Mouse (Mus musculus): Measurements from ENCODE around the gene Hnrnpa0. TPM values are rescaled to one million over a fixed set of nuclear protein-coding genes. Genes with fewer than 3 reads are reported as not detected.
"Not testable (repeated sequence)": the region's sequence is repeated elsewhere in the genome, so short reads cannot be mapped to it uniquely, and the experiment has no call there.

Hnrnpa0 gene
- polyA plus RNA-seq, 1 experiment from 2014 or later: 21.7 TPM

DNA sequence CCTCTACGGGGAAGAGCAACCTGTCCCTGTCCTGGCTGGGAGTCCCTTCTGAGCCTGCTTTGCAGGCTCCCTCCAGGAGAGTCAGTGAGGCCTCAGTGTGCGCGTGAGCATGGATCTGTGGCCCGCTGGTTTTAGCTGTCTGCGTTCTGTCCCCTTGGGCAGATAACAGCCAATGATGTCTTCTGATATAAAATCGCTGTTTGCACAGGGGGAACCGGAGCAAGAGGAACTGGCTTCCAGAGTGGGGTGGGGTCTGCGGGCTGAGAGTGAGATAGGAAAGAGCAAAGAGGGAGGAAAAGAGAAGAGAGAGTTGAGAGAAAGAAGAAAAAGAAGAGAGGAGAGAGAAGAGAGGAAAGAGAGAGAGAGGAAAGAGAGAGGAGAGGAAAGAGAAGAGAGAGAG, 28.7 kb upstream of the Hnrnpa0 start:
- Histone ChIP-seq H3K27me3 (ENCODE audit: control insufficient read depth, insufficient read depth, low read length) (no peaks in the 10 kb centered on the region), H3K4me2 (ENCODE audit: low read depth, low read length) (peak overlapping the region; percentile 88), H3K4me1 (ENCODE audit: control insufficient read depth, insufficient read depth, low read length) (peaks cover 5% of the 10 kb centered on the region; the same call in 1 of the 2 replicates), H3K27ac (ENCODE audit: low read length) (no peak overlapping the region), H3K4me3 (replicated peaks; ENCODE audit: low read length) (peak overlapping the region; percentile 87), H3K9me3 (replicated peaks; ENCODE audit: control insufficient read depth, low read length) (0 out of 2 replicates have a peak, but pooled peaks cover 2% of the 10 kb centered on the region), H3K36me3 (ENCODE audit: control insufficient read depth, insufficient read depth, low read length) (peaks cover 14% of the 10 kb centered on the region; the same call in 1 of the 2 replicates), H3K9ac (ENCODE audit: low read length) (peak overlapping the region; percentile 84)
- 22% methylated on average over 8 of the region's 8 CpGs for WGBS
- no peak for ATAC-seq (ENCODE audit: insufficient read depth, low FRiP score)

DNA sequence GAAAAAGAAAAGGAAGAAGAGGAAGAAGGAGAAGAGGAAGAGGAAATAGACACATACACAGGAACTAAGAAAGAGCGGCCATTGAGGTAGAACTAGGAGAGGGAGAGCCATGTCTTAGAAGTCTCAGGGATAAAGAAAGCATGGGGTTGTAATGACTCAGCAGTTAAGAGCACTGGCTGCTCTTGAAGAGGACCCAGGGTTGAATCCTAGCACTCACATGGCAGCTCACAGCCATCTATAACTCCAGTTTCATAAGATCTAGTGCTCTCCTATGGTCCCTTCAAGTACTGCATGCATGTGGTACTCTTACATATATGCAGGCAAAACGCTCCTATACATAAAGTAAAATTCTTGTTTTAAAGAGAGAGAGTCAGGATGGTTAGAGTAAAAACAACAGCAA, 27.7 kb upstream of the Hnrnpa0 start:
- H3K9me3 ChIP-seq (replicated peaks; ENCODE audit: control insufficient read depth, low read length): no peaks in the 10 kb centered on the region
- no peaks in the 10 kb centered on the region for H3K27me3 ChIP-seq (ENCODE audit: control insufficient read depth, insufficient read depth, low read length)
- no peak overlapping the region for H3K4me3 ChIP-seq (replicated peaks; ENCODE audit: low read length)
- H3K9ac ChIP-seq (ENCODE audit: low read length): no peak overlapping the region
- 81% methylated on average over 2 of the region's 2 CpGs for WGBS
- H3K4me2 ChIP-seq (ENCODE audit: low read depth, low read length): no peak overlapping the region
- peaks cover 5% of the 10 kb centered on the region; the same call in 1 of the 2 replicates for H3K4me1 ChIP-seq (ENCODE audit: control insufficient read depth, insufficient read depth, low read length)
- peaks cover 9% of the 10 kb centered on the region; the same call in 1 of the 2 replicates for H3K36me3 ChIP-seq (ENCODE audit: control insufficient read depth, insufficient read depth, low read length)
- H3K27ac ChIP-seq (ENCODE audit: low read length): no peak overlapping the region
- no peak for ATAC-seq (ENCODE audit: insufficient read depth, low FRiP score)

DNA sequence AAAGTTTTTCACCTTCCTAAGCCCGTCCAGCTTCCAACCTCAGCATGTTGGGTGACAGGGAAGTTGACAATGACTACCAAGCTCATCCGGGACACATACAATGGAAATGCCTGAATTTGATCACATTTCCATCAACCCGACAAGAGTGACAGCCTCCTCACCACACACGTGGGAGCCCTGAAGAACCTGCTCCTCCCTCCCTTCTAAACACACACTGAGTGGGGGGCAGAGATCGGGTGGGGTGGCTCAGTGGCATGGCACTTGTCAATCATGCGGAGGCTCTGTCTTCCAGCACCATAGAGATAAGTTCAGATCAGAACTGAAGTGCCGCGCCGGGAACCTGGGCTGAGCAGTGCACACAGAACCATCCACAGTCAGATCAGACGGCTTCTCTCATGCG, 22.1 kb upstream of the Hnrnpa0 start:
- no peaks in the 10 kb centered on the region for H3K27me3 ChIP-seq (ENCODE audit: control insufficient read depth, insufficient read depth, low read length)
- WGBS: 77% methylated on average over 11 of the region's 11 CpGs

DNA sequence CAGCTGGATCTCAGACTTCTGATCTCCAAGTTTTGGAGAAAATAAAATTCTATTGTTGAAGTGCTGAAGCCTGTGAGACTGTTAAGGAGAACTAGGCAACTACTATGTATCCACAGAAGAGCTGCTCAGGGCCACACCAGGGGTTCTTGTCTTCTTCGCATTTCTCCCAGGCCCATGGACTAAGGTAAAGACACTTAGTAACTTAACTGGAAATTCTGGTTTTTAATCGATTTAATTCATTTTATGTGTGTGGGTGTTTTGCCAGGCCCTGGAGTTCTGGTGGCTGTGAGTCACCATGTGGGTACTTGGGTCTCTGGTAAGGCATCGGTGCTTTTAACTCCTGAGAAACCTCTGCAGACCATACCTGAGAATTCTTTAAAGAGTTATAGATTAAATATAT, 21.3 kb upstream of the Hnrnpa0 start:
- H3K9me3 ChIP-seq (replicated peaks; ENCODE audit: control insufficient read depth, low read length): no peaks in the 10 kb centered on the region
- H3K4me2 ChIP-seq (ENCODE audit: low read depth, low read length): no peak overlapping the region
- no peaks in the 10 kb centered on the region for H3K27me3 ChIP-seq (ENCODE audit: control insufficient read depth, insufficient read depth, low read length)
- H3K4me3 ChIP-seq (replicated peaks; ENCODE audit: low read length): no peak overlapping the region
- no peak overlapping the region for H3K27ac ChIP-seq (ENCODE audit: low read length)
- H3K4me1 ChIP-seq (ENCODE audit: control insufficient read depth, insufficient read depth, low read length): no peaks in the 10 kb centered on the region; the same call in 1 of the 2 replicates
- H3K9ac ChIP-seq (ENCODE audit: low read length): no peak overlapping the region
- no peaks in the 10 kb centered on the region for H3K36me3 ChIP-seq (ENCODE audit: control insufficient read depth, insufficient read depth, low read length)
- no peak for ATAC-seq (ENCODE audit: insufficient read depth, low FRiP score)
- 72% methylated on average over 3 of the region's 3 CpGs for WGBS

More for the DNA sequence above, 22.1 kb upstream of the Hnrnpa0 start:
- Histone ChIP-seq H3K27ac (ENCODE audit: low read length) (no peak overlapping the region), H3K4me1 (ENCODE audit: control insufficient read depth, insufficient read depth, low read length) (no peaks in the 10 kb centered on the region; the same call in 1 of the 2 replicates), H3K36me3 (ENCODE audit: control insufficient read depth, insufficient read depth, low read length) (no peaks in the 10 kb centered on the region), H3K4me2 (ENCODE audit: low read depth, low read length) (no peak overlapping the region), H3K4me3 (replicated peaks; ENCODE audit: low read length) (no peak overlapping the region), H3K9ac (ENCODE audit: low read length) (no peak overlapping the region), H3K9me3 (replicated peaks; ENCODE audit: control insufficient read depth, low read length) (no peaks in the 10 kb centered on the region)
- no peak for ATAC-seq (ENCODE audit: insufficient read depth, low FRiP score)

DNA sequence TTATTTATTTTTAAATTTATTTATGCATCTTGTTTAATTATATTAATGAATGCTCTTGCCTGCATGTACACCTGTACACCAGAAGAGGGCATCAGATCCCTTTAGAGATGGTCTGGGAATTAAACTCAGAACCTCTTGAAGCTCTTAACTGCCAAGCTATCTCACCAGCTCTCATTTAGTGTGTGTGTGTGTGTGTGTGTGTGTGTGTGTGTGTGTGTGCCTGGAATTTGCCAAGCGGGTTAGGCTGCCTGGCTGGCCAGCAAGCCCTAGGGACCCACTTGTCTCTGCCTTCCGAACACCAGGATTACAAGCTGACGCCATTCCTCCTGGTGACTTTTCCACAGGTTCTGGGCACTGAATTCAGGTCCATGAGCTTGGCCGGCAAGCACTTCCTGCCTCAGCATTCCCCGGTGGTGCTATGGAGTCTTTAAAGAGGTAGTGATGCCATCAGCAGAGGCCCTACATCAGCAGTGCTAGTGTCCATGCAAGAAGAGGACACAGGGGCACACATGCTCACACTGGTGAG, 20.7 kb upstream of the Hnrnpa0 start:
- Histone ChIP-seq H3K9ac (ENCODE audit: low read length) (no peak overlapping the region; the same call in 1 of the 2 replicates), H3K4me1 (ENCODE audit: control insufficient read depth, insufficient read depth, low read length) (no peaks in the 10 kb centered on the region; the same call in 1 of the 2 replicates), H3K4me2 (ENCODE audit: low read depth, low read length) (peak overlapping the region; percentile 71), H3K4me3 (replicated peaks; ENCODE audit: low read length) (peak overlapping the region; percentile 39), H3K36me3 (ENCODE audit: control insufficient read depth, insufficient read depth, low read length) (no peaks in the 10 kb centered on the region), H3K9me3 (replicated peaks; ENCODE audit: control insufficient read depth, low read length) (no peaks in the 10 kb centered on the region), H3K27me3 (ENCODE audit: control insufficient read depth, insufficient read depth, low read length) (no peaks in the 10 kb centered on the region), H3K27ac (ENCODE audit: low read length) (no peak overlapping the region)
- peak; percentile 56; the same call in 1 of the 2 replicates for ATAC-seq (ENCODE audit: insufficient read depth, low FRiP score)
- 48% methylated on average over 5 of the region's 5 CpGs for WGBS

DNA sequence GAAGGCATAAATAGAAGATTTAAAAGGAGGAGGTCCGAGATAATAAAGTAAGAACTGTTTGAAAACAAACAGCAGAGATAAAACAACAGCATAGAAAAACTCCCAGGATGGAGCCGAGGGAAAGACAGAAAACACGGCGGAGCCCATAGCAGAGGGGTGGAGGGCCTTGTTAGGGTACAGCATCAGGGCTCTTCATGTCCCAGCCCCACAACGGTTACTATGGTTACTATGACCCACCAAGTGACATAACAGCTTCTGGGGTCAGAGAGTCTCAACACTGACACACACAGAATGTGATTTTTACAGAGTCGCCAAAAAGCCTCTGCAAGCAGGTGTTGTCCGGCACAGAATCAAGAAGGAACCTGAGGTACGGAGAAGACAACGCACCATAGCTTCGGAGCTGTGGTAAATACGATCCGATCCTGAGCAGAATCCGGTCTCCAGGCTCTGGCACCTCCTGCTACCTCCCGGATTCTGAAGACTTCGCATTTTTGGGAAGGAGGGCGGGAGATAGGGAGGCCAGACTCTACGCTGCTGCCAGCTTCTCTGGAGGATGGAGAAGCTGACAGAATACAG, 20.0 kb upstream of the Hnrnpa0 start:
- H3K9me3 ChIP-seq (replicated peaks; ENCODE audit: control insufficient read depth, low read length): no peaks in the 10 kb centered on the region
- H3K4me1 ChIP-seq (ENCODE audit: control insufficient read depth, insufficient read depth, low read length): no peaks in the 10 kb centered on the region; the same call in 1 of the 2 replicates
- no peak overlapping the region for H3K27ac ChIP-seq (ENCODE audit: low read length)
- H3K4me2 ChIP-seq (ENCODE audit: low read depth, low read length): peak overlapping the region; percentile 71
- peak overlapping the region; percentile 22 for H3K9ac ChIP-seq (ENCODE audit: low read length)
- no peaks in the 10 kb centered on the region for H3K36me3 ChIP-seq (ENCODE audit: control insufficient read depth, insufficient read depth, low read length)
- peak; percentile 89 for ATAC-seq (ENCODE audit: insufficient read depth, low FRiP score)
- no peaks in the 10 kb centered on the region for H3K27me3 ChIP-seq (ENCODE audit: control insufficient read depth, insufficient read depth, low read length)
- WGBS: 1% methylated on average over 17 of the region's 17 CpGs
- H3K4me3 ChIP-seq (replicated peaks; ENCODE audit: low read length): peak overlapping the region; percentile 39

DNA sequence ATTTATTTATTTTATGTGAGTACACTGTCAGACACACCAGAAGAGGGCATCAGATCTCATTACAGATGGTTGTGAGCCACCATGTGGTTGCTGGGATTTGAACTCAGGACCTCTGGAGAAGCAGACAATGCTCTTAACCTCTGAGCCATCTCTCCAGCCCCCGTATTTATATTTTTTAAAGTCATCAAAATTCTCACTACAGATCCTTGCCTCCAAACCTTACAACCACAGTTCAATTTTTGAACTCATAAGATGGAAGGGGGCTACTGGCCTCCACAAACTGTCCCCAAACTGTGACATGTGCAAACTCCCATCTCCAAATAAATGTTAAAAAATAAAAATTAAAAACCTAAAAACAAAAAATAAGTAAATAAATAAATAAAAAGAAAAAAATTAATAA, 19.4 kb upstream of the Hnrnpa0 start:
- no peak overlapping the region for H3K4me2 ChIP-seq (ENCODE audit: low read depth, low read length)
- no peak for ATAC-seq (ENCODE audit: insufficient read depth, low FRiP score)
- H3K4me3 ChIP-seq (replicated peaks; ENCODE audit: low read length): no peak overlapping the region
- no peak overlapping the region for H3K9ac ChIP-seq (ENCODE audit: low read length)
- no peak overlapping the region for H3K27ac ChIP-seq (ENCODE audit: low read length)
- H3K9me3 ChIP-seq (replicated peaks; ENCODE audit: control insufficient read depth, low read length): no peaks in the 10 kb centered on the region
- 75% methylated on average over 1 of the region's 1 CpGs for WGBS
- H3K36me3 ChIP-seq (ENCODE audit: control insufficient read depth, insufficient read depth, low read length): no peaks in the 10 kb centered on the region
- no peaks in the 10 kb centered on the region for H3K27me3 ChIP-seq (ENCODE audit: control insufficient read depth, insufficient read depth, low read length)
- H3K4me1 ChIP-seq (ENCODE audit: control insufficient read depth, insufficient read depth, low read length): no peaks in the 10 kb centered on the region; the same call in 1 of the 2 replicates

DNA sequence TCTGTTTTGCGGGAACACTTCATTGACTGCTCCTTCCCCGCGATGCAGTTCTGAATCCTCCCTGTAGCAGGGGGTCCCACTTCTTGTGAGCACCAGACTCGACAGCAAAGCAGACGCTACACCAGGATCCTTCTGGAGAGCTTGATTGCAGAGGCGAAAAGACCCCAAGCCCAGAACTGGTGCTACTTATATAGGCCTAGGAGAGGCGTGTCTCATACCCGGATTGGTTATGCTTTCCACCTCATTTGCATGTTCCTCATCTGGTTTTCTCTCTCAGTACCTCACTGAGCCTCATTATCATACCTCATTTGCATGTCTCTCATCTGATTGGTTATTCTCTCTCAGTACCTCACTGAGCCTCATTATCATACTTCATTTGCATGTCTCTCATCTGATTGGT, 18.2 kb upstream of the Hnrnpa0 start:
- H3K4me2 ChIP-seq (ENCODE audit: low read depth, low read length); H3K36me3 ChIP-seq (ENCODE audit: control insufficient read depth, insufficient read depth, low read length); H3K9ac ChIP-seq (ENCODE audit: low read length); H3K4me3 ChIP-seq (replicated peaks; ENCODE audit: low read length); H3K27me3 ChIP-seq (ENCODE audit: control insufficient read depth, insufficient read depth, low read length); H3K27ac ChIP-seq (ENCODE audit: low read length); H3K9me3 ChIP-seq (replicated peaks; ENCODE audit: control insufficient read depth, low read length); H3K4me1 ChIP-seq (ENCODE audit: control insufficient read depth, insufficient read depth, low read length); ATAC-seq (ENCODE audit: insufficient read depth, low FRiP score): not testable (repeated sequence)
- 94% methylated on average over 8 of the region's 8 CpGs for WGBS

DNA sequence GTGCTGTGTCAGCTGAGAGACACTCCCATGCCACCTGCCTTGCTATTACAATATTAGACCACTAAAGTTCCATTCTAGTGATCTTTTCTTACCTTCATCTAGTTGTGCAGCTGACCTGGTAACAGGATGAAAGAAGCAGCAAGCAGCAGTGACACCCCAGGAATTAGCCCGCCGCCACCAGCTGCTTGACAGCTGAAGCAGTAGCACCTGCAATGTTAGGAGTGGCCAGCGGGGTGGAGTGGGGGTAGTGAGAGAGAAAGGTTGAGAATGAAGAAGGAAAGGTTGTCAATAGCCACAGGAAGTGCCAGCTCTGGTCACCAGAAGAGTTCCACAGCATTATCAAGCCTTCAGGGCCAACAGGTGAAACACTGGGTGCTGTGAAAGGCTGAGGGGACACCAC, 3.3 kb upstream of the Hnrnpa0 start:
- H3K27ac ChIP-seq (ENCODE audit: low read length): no peak overlapping the region
- H3K27me3 ChIP-seq (ENCODE audit: control insufficient read depth, insufficient read depth, low read length): no peaks in the 10 kb centered on the region
- H3K9ac ChIP-seq (ENCODE audit: low read length): no peak overlapping the region
- peaks cover 5% of the 10 kb centered on the region for H3K4me1 ChIP-seq (ENCODE audit: control insufficient read depth, insufficient read depth, low read length)
- H3K9me3 ChIP-seq (replicated peaks; ENCODE audit: control insufficient read depth, low read length): no peaks in the 10 kb centered on the region; the same call in 1 of the 2 replicates
- no peak overlapping the region for H3K4me3 ChIP-seq (replicated peaks; ENCODE audit: low read length)
- no peak overlapping the region for H3K4me2 ChIP-seq (ENCODE audit: low read depth, low read length)
- 46% methylated on average over 3 of the region's 3 CpGs for WGBS
- no peak for ATAC-seq (ENCODE audit: insufficient read depth, low FRiP score)
- no peaks in the 10 kb centered on the region for H3K36me3 ChIP-seq (ENCODE audit: control insufficient read depth, insufficient read depth, low read length)

Measured in stomach, embryonic 16.5 days (tissue).